Mouse (Mus musculus): ENCODE data around the gene Glipr2. TPM values are rescaled to one million over a fixed set of nuclear protein-coding genes. Genes with fewer than 3 reads are reported as not detected.
A peak's percentile ranks its signal among the peaks of the same experiment; 100 is the strongest.

The Glipr2 gene
- polyA plus RNA-seq, 1 experiment from 2014 or later = 78.5 TPM

GRCm38 (mm10) chr4:43978521-43979443, 21.6 kb downstream of the Glipr2 start:
- no peaks in the 10 kb centered on the region for H3K27me3 ChIP-seq (replicated peaks; ENCODE audit: control insufficient read depth, insufficient read depth, low read length)
- no peaks in the 10 kb centered on the region for H3K9me3 ChIP-seq (ENCODE audit: control insufficient read depth, low read length)
- H3K9ac ChIP-seq (ENCODE audit: low read depth, low read length) = no peak overlapping the region
- no peak overlapping the region for H3K4me3 ChIP-seq (ENCODE audit: low read length)
- H3K4me2 ChIP-seq (ENCODE audit: low read depth, low read length) = no peak overlapping the region
- no peaks in the 10 kb centered on the region for H3K36me3 ChIP-seq (ENCODE audit: control insufficient read depth, insufficient read depth, low read length)
- H3K4me1 ChIP-seq (ENCODE audit: control insufficient read depth, insufficient read depth, low read length) = peaks cover 8% of the 10 kb centered on the region
- 42% methylated on average over 17 of the region's 17 CpGs for WGBS
- peak overlapping the region; percentile 29 for H3K27ac ChIP-seq (ENCODE audit: low read length)
- peak; percentile 63 for ATAC-seq

GRCm38 (mm10) chr4:43979746-43980145, 22.5 kb downstream of the Glipr2 start:
- no peak for ATAC-seq
- WGBS = 66% methylated on average over 3 of the region's 3 CpGs
- H3K4me3 ChIP-seq (ENCODE audit: low read length) = no peak overlapping the region
- no peaks in the 10 kb centered on the region for H3K36me3 ChIP-seq (ENCODE audit: control insufficient read depth, insufficient read depth, low read length)
- H3K4me1 ChIP-seq (ENCODE audit: control insufficient read depth, insufficient read depth, low read length) = peaks cover 8% of the 10 kb centered on the region
- no peaks in the 10 kb centered on the region for H3K9me3 ChIP-seq (ENCODE audit: control insufficient read depth, low read length)
- no peak overlapping the region for H3K9ac ChIP-seq (ENCODE audit: low read depth, low read length)
- no peak overlapping the region for H3K4me2 ChIP-seq (ENCODE audit: low read depth, low read length)
- no peak overlapping the region for H3K27ac ChIP-seq (ENCODE audit: low read length)
- no peaks in the 10 kb centered on the region for H3K27me3 ChIP-seq (replicated peaks; ENCODE audit: control insufficient read depth, insufficient read depth, low read length)

GRCm38 (mm10) chr4:43980236-43980635, 23.0 kb downstream of the Glipr2 start:
- Histone ChIP-seq H3K27ac (ENCODE audit: low read length) (no peak overlapping the region), H3K4me2 (ENCODE audit: low read depth, low read length) (no peak overlapping the region), H3K4me3 (ENCODE audit: low read length) (no peak overlapping the region), H3K27me3 (replicated peaks; ENCODE audit: control insufficient read depth, insufficient read depth, low read length) (no peaks in the 10 kb centered on the region), H3K36me3 (ENCODE audit: control insufficient read depth, insufficient read depth, low read length) (no peaks in the 10 kb centered on the region), H3K4me1 (ENCODE audit: control insufficient read depth, insufficient read depth, low read length) (peaks cover 8% of the 10 kb centered on the region), H3K9ac (ENCODE audit: low read depth, low read length) (no peak overlapping the region), H3K9me3 (ENCODE audit: control insufficient read depth, low read length) (no peaks in the 10 kb centered on the region)
- no peak for ATAC-seq
- 79% methylated on average over 4 of the region's 4 CpGs for WGBS

GRCm38 (mm10) chr4:43980846-43981245, 23.6 kb downstream of the Glipr2 start:
- H3K9me3 ChIP-seq (ENCODE audit: control insufficient read depth, low read length) = no peaks in the 10 kb centered on the region
- no peak overlapping the region for H3K4me3 ChIP-seq (ENCODE audit: low read length)
- no peak overlapping the region for H3K4me2 ChIP-seq (ENCODE audit: low read depth, low read length)
- H3K27ac ChIP-seq (ENCODE audit: low read length) = no peak overlapping the region
- H3K27me3 ChIP-seq (replicated peaks; ENCODE audit: control insufficient read depth, insufficient read depth, low read length) = no peaks in the 10 kb centered on the region
- ATAC-seq = no peak
- H3K4me1 ChIP-seq (ENCODE audit: control insufficient read depth, insufficient read depth, low read length) = peaks cover 8% of the 10 kb centered on the region
- H3K9ac ChIP-seq (ENCODE audit: low read depth, low read length) = no peak overlapping the region
- WGBS = 96% methylated on average over 6 of the region's 6 CpGs
- no peaks in the 10 kb centered on the region for H3K36me3 ChIP-seq (ENCODE audit: control insufficient read depth, insufficient read depth, low read length)

- Histone ChIP-seq H3K4me2 (ENCODE audit: low read depth, low read length) (no peak overlapping the region), H3K4me3 (ENCODE audit: low read length) (no peak overlapping the region), H3K9ac (ENCODE audit: low read depth, low read length) (no peak overlapping the region), H3K4me1 (ENCODE audit: control insufficient read depth, insufficient read depth, low read length) (peaks cover 8% of the 10 kb centered on the region), H3K9me3 (ENCODE audit: control insufficient read depth, low read length) (no peaks in the 10 kb centered on the region), H3K27me3 (replicated peaks; ENCODE audit: control insufficient read depth, insufficient read depth, low read length) (no peaks in the 10 kb centered on the region), H3K27ac (ENCODE audit: low read length) (no peak overlapping the region), H3K36me3 (ENCODE audit: control insufficient read depth, insufficient read depth, low read length) (no peaks in the 10 kb centered on the region)
- ATAC-seq = no peak
- 86% methylated on average over 7 of the region's 7 CpGs for WGBS
Observed at GRCm38 (mm10) chr4:43981251-43981650, 24.1 kb downstream of the Glipr2 start.

GRCm38 (mm10) chr4:43982053-43982732, 25.0 kb downstream of the Glipr2 start:
- no peak overlapping the region for H3K27ac ChIP-seq (ENCODE audit: low read length)
- H3K27me3 ChIP-seq (replicated peaks; ENCODE audit: control insufficient read depth, insufficient read depth, low read length) = no peaks in the 10 kb centered on the region
- H3K36me3 ChIP-seq (ENCODE audit: control insufficient read depth, insufficient read depth, low read length) = no peaks in the 10 kb centered on the region
- peak overlapping the region; percentile 68 for H3K4me2 ChIP-seq (ENCODE audit: low read depth, low read length)
- no peaks in the 10 kb centered on the region for H3K9me3 ChIP-seq (ENCODE audit: control insufficient read depth, low read length)
- WGBS = 1% methylated on average over 24 of the region's 24 CpGs
- peak overlapping the region; percentile 50 for H3K9ac ChIP-seq (ENCODE audit: low read depth, low read length)
- ATAC-seq = peak; percentile 94
- peaks cover 8% of the 10 kb centered on the region for H3K4me1 ChIP-seq (ENCODE audit: control insufficient read depth, insufficient read depth, low read length)
- H3K4me3 ChIP-seq (ENCODE audit: low read length) = peak overlapping the region; percentile 36

- 81% methylated on average over 11 of the region's 11 CpGs for WGBS
- no peak for ATAC-seq
- peaks cover 8% of the 10 kb centered on the region for H3K4me1 ChIP-seq (ENCODE audit: control insufficient read depth, insufficient read depth, low read length)
- H3K27me3 ChIP-seq (replicated peaks; ENCODE audit: control insufficient read depth, insufficient read depth, low read length) = no peaks in the 10 kb centered on the region
- H3K9me3 ChIP-seq (ENCODE audit: control insufficient read depth, low read length) = no peaks in the 10 kb centered on the region
- H3K4me2 ChIP-seq (ENCODE audit: low read depth, low read length) = peak within 1 kb of the TSS; percentile 68
- no peaks in the 10 kb centered on the region for H3K36me3 ChIP-seq (ENCODE audit: control insufficient read depth, insufficient read depth, low read length)
- no peak within 1 kb of the TSS for H3K27ac ChIP-seq (ENCODE audit: low read length)
- peak within 1 kb of the TSS; percentile 36 for H3K4me3 ChIP-seq (ENCODE audit: low read length)
- H3K9ac ChIP-seq (ENCODE audit: low read depth, low read length) = peak within 1 kb of the TSS; percentile 50
Observed at GRCm38 (mm10) chr4:43983181-43983580, 26.0 kb downstream of the Glipr2 start, which contains the start of gene Ccin. TSS of gene Ccin (plus strand) at chr4:43983483.

- Histone ChIP-seq H3K9ac (ENCODE audit: low read depth, low read length) (no peak overlapping the region), H3K27ac (ENCODE audit: low read length) (no peak overlapping the region), H3K4me3 (ENCODE audit: low read length) (no peak overlapping the region), H3K4me1 (ENCODE audit: control insufficient read depth, insufficient read depth, low read length) (peaks cover 4% of the 10 kb centered on the region; the same call in 1 of the 2 replicates), H3K27me3 (replicated peaks; ENCODE audit: control insufficient read depth, insufficient read depth, low read length) (no peaks in the 10 kb centered on the region), H3K4me2 (ENCODE audit: low read depth, low read length) (no peak overlapping the region), H3K9me3 (ENCODE audit: control insufficient read depth, low read length) (no peaks in the 10 kb centered on the region), H3K36me3 (ENCODE audit: control insufficient read depth, insufficient read depth, low read length) (no peaks in the 10 kb centered on the region)
- no peak for ATAC-seq
- 92% methylated on average over 22 of the region's 22 CpGs for WGBS
Observed at GRCm38 (mm10) chr4:43983756-43984155, 26.6 kb downstream of the Glipr2 start.

GRCm38 (mm10) chr4:43984326-43984725, 27.1 kb downstream of the Glipr2 start:
- H3K36me3 ChIP-seq (ENCODE audit: control insufficient read depth, insufficient read depth, low read length) = no peaks in the 10 kb centered on the region
- ATAC-seq = no peak
- no peaks in the 10 kb centered on the region for H3K27me3 ChIP-seq (replicated peaks; ENCODE audit: control insufficient read depth, insufficient read depth, low read length)
- H3K4me3 ChIP-seq (ENCODE audit: low read length) = no peak overlapping the region
- H3K27ac ChIP-seq (ENCODE audit: low read length) = no peak overlapping the region
- no peak overlapping the region for H3K9ac ChIP-seq (ENCODE audit: low read depth, low read length)
- no peak overlapping the region for H3K4me2 ChIP-seq (ENCODE audit: low read depth, low read length)
- H3K9me3 ChIP-seq (ENCODE audit: control insufficient read depth, low read length) = no peaks in the 10 kb centered on the region
- H3K4me1 ChIP-seq (ENCODE audit: control insufficient read depth, insufficient read depth, low read length) = no peaks in the 10 kb centered on the region
- WGBS = 91% methylated on average over 19 of the region's 19 CpGs

All from intestine, embryonic 16.5 days (tissue).